Mouse (Mus musculus) layer of hippocampus, postnatal 10 days (tissue): ENCODE measurements around the gene Clptm1. TPM values are rescaled to one million over a fixed set of nuclear protein-coding genes. Genes with fewer than 3 reads are reported as not detected.
A peak's percentile ranks its signal among the peaks of the same experiment; 100 is the strongest.

Experiments used
- DNase-seq, 2 experiments: peaks; one replicate each; pipeline ENCODE4 v3.0.0; 2021; ENCODE audit warnings: low spot score in 2 of 2
- total RNA-seq, 2 experiments: library from RNA; stranded (reverse); gene quantifications; 2 replicates each; pipeline ENCODE4 v1.2.3; 2021

The Clptm1 gene
- total RNA-seq, 2 experiments from 2014 or later: 140 to 143 TPM

DNA sequence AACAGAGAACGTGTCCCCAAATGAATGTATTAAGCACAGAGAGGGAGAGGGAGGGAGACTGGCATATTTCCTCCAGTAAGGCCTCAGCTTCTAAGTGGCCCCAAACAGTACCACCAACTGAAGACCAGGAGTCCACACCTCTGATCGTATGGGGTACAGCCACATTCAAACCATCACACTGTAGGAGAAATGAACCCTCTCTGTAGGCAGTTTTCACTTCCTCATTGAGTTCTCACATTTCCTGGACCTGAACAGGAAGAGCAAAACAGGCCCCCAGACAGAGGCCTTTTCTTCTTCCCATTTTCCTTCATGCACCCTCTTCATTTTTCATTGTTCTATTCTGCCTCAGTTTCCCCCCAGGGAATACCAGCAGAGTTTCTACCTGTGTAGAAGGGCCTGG is 2.6 kb upstream of the Clptm1 start:
- DNase-seq: no peak

DNA sequence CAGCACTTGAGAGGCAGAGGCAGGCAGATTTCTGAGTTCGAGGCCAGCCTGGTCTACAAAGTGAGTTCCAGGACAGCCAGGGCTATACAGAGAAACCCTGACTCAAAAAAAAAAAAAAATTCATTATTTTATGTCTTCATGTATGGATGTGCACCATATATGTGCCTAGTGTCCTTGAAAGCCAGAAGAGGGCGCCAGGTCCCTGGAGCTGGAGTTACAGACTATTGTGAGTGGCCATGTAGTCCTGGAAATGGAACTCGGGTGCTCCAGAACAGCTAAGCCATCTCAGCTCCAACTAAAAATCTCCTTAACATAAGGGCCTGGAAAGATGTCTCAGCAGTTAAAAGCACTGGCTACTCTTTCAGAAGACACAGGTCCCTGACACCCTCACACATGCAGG is 1.9 kb upstream of the Clptm1 start:
- DNase-seq: no peak

DNA sequence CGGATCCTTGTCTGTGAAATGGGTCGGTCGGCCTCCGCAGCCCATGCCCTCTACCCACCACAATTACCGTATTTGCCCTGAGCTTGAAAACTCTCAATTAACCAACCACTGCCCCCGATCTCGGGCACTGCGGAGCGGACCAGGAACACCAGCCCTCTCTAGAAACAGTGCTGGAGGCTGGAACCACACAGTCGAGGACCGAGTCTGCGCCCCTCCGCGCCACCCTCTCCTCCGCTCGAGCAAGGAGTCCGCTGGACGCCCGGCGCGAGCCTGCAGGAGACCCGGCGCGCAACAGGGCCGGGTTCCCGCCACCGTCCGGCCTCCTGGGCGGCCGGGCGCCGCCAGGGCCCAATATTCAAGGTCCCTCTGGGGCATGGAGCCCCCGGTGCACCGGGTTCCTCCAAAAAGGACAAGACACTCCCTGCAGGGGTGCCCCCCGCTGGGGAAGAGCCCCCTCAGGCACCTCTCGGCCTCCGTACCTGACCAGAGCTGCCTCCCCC is 328 bp downstream of the Clptm1 start:
- no peak for DNase-seq

DNA sequence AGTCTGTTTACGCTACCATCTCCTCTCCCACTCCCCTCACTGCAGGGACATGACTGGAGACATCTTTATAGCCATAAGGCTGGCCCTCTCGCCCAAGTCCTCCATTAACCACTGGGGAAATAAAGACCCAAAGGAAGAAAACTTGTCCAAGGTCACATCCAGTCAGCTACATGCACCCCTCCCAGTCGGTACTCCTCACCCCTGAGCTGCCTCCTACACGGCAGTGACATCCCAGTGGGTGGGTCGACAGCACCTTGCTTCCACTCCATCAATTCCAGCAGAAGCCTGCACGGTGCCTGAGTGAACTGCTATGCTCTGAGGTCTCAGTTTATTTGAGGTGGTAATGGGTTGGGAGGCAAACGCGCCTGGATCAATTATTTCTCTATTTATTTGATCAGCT is 893 bp downstream of the Clptm1 start:
- peak; percentile 17 to 19 for DNase-seq

DNA sequence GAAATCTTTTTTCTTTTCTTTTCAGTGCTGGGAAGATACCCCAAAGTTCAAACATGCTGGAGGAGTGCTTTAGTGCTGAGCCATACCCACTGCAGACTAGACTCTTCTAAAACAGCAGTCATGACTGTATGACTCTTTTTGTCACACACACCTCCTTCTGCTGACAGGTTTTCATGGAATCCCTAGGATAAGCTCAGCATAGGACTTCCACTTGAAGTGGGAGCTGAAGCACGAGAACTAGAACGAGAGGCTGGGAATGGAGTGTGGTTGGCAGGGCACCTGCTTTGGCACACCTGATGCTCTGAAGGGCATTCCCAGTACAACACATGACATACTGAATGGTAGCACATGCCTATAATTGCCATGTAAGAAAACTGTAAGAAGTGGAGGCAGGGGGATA is 12.2 kb downstream of the Clptm1 start:
- no peak for DNase-seq

DNA sequence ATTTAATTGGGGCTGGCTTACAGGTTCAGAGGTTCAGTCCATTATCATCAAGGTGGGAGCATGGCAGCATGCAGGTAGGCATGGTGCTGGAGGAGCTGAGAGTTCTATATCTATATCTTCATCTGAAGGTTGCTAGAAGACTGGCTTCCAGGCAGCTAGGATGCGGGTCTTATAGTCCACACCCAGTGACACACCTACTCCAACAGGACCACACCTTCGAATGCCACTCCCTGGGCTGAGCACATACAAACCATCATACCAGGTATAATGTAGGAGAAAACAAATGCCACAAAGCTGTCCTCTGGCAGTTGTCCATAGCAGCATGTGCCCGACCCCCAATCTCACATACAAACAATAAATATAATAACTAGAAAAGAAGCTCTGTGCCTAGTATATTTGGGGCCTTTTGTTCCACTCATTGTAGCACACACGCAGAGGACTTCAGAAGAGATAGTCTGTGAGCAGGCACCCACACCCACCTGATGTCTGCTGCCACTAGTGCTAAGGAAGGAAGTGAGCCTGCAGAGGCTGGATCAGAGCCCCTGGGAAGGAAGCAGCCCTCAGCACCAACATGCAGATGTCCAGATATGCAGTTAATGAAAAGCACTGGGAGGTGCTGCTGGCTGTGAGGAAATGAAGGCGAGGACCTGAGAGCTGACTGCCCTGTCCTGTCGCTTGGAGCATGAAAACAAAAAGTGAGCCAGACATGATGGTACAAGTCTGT is 13.6 kb downstream of the Clptm1 start:
- DNase-seq: no peak

DNA sequence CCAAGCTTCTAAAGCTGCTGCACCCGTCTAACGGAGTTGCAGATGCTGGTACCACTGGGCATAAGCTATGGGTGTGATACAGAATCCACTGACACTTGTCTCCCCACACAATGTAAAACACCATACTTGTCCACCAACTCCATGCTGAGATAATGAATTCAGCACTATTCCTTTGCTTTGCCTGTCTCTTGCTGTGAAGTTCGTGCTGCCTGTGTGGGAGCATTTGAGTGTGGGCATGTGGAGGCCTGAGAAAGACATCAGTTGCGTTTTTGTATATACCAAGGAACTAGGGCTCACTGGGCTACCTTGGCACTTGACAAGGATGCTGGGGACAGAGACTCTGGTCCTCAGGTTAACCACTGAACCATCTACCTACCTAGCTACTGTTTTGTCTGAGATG is 23.6 kb downstream of the Clptm1 start:
- no peak for DNase-seq

DNA sequence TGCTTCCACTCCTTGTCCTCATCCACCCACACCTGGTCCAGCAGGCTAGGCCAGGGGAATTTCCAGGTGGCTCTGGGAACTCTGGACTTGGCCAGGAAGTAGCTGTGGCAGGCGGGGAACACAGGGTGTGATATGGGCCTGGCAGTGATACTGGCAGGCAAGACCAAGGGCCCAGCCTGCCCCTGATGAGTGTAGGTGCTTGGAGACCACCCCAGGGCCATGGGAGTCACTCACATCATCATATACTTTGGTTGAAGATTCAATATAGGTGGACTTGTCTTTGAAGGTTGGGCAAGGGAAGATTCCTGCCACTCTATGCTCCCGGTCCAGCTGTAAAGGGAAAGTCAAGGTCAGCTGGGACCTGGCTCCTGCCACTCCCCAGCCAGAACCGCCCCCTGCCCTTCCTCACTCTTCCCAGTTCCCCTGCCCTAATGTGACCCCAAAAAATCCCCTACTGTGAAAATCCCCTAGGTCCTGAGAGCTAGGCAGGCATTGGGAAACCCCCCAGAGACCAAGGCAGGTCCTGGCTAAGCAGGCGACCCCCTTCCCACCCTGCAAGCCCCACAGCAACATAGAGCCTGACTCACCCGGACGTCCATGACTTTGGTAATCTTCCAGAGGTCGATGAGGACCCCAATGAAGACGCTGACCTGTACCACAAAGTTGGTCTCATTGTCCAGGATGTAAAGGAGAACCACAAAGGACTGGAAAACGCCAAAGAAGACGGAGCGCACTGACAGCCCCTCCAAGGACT is 29.6 kb downstream of the Clptm1 start:
- no peak for DNase-seq

DNA sequence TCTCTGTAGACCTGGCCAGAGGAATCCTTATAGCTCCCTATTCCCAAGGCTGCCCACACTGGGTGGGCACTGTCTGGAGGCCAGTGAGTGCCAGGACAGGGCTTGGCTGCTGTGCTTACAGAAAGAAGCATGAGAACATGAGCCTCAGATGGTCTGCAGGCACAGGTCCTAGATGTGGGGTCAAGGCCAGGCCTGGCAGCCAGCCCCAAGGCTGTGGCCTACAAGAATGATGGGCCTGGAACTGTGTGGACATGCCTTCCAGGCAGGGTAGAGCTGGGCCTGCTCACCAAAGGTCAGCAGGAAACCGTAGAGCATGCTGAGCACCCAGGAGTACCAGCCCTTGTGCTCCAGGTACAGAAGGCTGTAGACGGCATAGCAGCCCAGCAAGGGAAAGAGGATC is 30.2 kb downstream of the Clptm1 start:
- DNase-seq: no peak

DNA sequence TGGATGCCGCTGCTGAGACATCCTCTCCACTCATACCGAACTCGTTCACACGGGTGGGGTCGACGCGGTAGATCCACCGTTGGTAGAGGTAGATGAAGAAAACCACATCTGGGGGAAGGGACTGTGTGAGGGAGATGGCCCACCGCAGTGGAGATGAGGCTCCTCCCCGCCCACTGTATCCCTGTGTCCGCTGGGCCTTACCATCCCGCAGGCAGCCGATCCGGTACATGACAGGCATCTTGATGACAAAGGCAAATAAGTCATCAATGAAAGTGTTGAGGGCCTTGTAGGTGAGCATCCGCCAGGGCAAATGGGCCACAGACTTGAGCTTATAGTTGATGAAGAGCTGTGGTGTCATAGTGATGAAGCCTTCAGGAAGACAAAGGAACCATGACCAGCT is 31.0 kb downstream of the Clptm1 start:
- DNase-seq: no peak

DNA sequence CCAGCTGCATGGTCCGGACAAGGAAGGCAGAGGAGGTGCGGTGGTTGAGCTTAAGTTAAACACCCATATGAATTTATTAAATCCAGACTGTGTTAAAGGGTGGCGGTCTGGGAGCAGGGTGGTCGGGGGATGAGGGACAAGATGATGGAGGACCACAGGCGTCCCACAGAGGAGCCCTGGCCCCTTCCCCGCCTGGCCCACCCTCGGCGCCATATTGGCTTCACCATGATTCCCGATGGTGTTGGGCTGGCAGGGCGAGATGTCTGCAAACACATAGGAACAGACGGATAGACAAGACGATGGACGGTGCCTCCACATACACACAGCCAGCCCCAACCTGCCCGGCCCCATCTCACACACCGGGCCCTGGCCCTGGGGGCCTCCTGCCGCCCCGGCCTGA is 31.6 kb downstream of the Clptm1 start:
- no peak for DNase-seq

DNA sequence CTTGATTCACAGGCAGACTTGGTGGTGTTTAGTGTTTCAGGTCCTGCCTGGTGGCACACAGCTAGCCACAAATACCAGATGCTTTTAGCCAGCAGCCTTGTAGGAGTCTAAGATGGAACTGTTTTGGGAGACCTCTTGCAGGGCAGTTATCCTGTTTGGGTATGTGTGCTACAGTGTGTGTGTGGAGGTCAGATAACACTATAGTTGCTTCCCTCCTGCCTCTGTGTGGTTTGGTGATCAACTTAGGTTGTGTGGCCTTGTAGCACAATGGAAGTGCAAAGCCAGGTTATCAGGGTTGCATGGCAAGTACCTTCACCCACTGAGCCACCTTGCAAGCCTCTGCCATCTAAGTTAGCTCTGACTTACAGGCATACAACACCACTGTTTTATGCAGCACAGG is 32.1 kb downstream of the Clptm1 start:
- DNase-seq: no peak

DNA sequence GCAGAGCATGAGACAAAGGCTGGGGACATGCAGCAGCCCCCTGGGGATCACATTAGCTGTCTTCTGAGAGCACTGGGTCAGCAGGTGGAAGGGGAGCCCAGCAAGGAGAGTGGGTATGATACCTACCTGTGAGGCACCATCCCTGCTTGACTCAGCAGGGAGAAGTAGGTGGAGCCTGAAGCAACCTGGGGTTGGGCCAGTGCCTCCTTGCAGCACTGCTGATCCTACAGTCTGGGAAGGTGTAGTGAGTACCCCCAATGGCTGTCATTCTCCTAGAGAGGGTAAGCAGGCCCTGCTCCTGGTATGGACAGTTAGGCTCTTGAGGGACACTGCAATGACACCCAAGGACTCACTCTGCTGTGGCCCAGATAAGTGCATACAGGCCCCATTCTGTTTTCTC is 32.6 kb downstream of the Clptm1 start:
- no peak for DNase-seq

DNA sequence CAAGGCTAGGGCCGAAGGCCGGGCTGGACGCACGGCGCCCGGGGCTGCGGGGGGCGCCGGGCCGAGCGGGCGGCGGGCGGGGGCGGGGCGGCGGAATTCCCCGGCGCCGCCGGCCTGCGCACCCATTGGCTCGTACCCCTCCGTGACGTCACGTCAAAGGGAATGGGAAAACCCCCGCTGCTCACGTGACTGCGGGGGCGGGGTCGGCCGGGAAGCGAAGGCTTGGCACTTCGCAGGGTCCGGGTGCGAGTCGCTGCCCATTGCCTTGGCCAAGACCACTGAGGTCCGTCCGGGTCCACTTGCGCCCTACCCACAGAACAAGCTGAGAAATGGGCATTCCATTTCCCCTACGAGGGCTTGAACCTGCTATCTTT is 35.5 kb downstream of the Clptm1 start, which contains the start of gene Relb:
Gene Relb, minus strand, starts transcription at position 78 of the 374 bp plus-strand sequence.
- peak; percentile 93 to 94 for DNase-seq

DNA sequence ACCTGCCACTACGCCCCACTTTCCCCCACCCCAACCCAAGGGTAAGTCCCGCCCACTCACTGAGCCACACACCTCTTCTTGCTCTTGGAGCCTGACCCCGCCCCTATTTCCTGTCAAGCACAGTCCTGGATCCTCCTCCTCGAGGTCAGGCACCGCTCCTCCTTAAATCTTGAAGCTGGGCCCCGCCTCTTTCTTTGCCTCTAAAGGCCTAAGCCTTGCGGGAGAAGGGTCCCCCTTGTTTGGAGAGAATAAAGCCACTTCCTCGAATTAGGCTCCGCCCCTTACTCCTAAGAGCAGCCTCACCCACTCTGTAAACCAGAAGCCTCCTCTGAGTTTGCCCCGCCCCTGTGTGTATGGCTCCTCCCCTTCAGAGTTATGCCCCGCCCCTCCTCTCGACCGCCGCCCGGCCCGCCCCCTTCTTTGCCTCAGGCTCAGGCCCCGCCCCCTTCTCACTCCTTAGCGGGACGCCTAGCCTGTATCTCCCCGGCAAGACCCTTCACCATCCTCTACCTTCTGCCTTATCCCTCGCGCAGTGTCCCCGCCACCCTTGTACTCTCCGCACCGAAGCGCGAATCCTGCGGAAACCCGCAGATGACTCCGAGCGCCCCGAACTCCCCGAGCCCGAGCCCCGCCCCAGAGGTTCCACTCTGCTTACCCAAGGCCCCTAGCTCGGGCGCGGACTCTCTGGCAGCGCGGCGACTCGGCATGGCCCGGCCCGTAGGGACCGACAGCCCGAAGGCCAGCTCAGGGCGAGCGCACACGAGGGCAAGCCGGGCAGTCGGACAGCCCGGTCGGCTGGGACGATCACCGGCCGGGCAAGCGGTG is 36.1 kb downstream of the Clptm1 start:
- peak; percentile 90 to 93 for DNase-seq

DNA sequence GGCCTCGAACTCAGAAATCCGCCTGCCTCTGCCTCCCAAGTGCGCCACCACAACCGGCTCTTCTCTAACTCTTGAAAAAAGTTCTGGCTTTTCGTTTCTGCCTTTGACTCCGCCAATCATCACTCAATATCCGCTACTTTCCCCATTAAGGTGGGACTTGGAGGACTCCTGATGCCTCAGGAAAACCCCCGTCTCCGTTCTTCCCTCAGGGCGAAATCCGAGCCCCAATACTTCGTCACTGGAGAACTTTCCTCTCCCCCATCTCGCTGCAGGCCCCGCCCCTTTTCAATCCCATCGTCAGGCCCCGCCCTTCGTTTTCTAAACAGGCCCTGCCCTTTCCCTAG is 36.7 kb downstream of the Clptm1 start:
- DNase-seq: no peak

DNA sequence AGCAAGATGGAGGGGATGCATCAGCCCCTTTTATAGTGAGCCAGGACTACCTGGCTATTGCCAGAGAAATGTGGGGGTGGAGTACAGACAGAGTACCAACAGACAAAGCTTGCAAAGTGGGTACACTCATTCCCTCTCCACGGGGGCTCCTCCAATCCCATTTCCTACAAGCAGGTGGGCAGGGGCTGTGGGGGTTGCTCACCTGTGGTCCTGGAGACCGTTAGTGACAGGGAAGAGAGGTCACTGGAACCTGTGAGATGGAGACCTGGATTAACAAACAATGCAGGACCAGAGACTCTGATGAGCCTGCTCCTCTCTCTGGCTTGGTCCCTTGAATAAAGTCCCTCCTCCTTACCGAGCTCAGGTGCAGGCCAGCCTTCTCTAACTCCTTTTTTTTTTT is 37.1 kb downstream of the Clptm1 start:
- no peak for DNase-seq

DNA sequence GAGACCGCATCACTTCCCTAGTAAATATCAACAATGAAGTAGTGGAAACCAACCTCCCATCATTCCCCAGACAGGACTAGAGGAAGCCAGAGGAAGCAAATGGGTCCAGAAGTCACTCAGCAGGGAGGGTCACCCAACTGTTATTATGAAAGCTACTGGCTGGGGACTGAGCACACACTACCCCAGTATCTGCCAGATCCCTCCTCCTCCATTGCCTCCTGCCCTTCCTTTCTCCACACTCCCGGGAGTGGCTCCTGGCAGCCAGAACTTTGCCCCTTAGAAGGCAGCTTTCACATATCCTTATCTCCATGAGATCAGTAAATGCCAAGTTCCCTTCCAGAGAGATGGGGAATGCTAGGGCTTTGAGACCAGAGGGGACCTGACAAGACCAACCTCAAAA is 41.4 kb downstream of the Clptm1 start:
- no peak for DNase-seq

DNA sequence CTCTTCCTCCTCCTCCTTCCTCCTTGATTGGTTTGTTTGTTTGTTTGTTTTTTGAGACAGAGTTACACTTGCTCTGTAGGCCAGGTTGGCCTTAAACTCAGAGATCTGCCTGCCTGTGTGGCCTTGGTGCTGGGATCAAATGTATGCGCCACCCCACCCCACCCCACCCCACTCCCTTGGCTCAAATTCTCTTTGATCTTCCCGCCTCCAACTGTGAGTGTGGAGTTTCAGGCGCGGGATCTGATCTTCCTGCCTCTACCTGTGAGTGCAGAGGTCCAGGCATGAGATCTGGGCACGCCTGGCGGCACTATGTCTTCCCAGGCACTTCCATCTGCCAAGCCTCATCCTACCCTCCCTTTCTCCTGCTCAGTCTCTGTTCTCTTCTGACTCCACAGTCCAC is 42.6 kb downstream of the Clptm1 start:
- no peak for DNase-seq

DNA sequence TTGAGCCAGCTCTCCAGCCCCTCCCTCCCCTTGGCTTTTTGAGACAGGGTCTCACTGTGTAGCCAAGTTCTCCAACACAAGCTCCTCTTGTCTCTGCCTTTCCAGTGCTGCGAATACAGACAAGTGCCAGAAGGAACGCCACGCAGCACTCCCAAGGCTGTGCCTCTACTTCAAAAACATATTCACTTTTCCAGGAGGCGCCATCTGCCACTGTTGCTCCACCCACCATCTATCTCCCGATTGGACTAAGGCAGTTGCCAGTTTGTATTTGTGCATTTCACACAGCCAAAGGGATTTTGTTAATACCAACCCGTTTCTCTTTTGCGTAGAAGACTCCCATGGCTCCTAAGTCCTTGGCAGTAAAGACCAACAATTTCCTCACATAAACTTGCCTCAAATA is 44.0 kb downstream of the Clptm1 start:
- peak; percentile 41 to 50 for DNase-seq

DNA sequence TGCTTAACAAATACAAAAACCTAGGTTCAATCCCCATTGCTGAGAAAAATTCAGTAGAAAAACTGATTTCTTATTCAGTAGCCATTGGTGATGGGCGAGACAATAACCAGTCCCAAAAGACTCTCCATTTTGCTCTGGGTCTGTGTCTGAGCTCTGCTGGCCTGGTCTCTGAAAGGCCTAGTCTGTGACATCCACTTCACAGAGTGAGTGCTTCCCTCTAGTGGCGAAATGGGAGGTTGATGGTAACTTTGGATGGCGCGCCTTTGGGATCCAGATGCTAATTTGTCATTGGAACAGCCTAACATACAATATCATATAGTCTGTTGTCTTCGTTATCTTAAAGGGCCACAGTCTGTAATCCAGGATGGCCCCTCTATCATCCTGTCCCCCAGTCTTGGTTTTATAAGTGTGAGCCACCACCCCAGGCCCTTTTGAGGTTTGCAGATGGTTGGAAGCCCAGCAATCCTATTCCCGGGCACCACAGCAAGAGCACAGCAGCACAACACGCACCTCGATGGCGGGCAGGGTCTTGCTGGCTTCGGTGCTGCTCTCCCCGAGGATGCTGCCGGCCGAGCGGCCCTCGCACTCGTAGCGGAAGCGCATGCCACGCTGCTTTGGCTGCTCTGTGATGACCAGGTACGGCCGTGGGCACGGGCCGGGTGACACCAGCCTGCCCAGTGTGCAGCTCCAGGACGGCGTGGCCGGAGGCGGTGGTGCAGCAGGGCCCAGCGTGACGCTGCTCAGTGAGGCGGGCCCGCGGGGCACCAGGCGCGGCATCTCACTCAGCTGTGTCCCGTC is 45.6 kb downstream of the Clptm1 start:
- DNase-seq: peak; percentile 77 to 79
